Mouse (Mus musculus) Patski (cell line): Measurements from ENCODE around the gene Zc3h15. TPM values are rescaled to one million over a fixed set of nuclear protein-coding genes. Genes with fewer than 3 reads are reported as not detected.

Experiments used
- ATAC-seq: fragments of 100-300 bp; one replicate; pipeline ENCODE4 v1.8.0; 2021
- CTCF ChIA-PET: fragments of 350-600 bp; sonication (Branson Sonifier 250); formaldehyde crosslinking; loops from one replicate; lab custom pipeline; 2022; ENCODE audit warnings: inconsistent platforms; lab: Charles Lee
- POLR2A ChIA-PET: fragments of 350-600 bp; sonication (Branson Sonifier 250); formaldehyde crosslinking; loops from one replicate; lab custom pipeline; 2022; ENCODE audit warnings: antibody characterized with exemption, inconsistent platforms; lab: Charles Lee
- DNase-seq: peaks from one replicate; pipeline ENCODE4 v3.0.0-alpha.2; 2011; ENCODE audit warnings: low read depth, low spot score
- H3K27me3 ChIP-seq: fragments of 371-371 bp; one replicate; pipeline ENCODE4 v1.5.1; 2021
- CTCF ChIP-seq: fragments of 100-300 bp; IDR thresholded peaks from one replicate; pipeline ENCODE4 v1.5.1; 2021
- in situ Hi-C: fragments of 300-500 bp; cut with MboI; formaldehyde crosslinking; loops from 3 replicates; pipeline ENCODE4 v1.11.1; 2018; ENCODE audit warnings: low pct_unique_long_range_greater_than_20kb, mixed read lengths
- polyA plus RNA-seq: library from polyadenylated mRNA; unstranded; gene quantifications from one replicate; pipeline ENCODE4 v1.2.3, GENCODE M21; 2021

Gene Zc3h15
- polyA plus RNA-seq, 1 experiment from 2014 or later = 85.5 TPM

GRCm38 (mm10) chr2:83673067-83673466 is 28.8 kb downstream of the Zc3h15 start:
- H3K27me3 ChIP-seq = no peaks in the 10 kb centered on the region
- DNase-seq (no peak), ATAC-seq (no peak)
- ChIA-PET CTCF (interaction anchor here (0.8 to 2.5 kb wide), 5 partner anchors 9 to 98 kb away, joined by 3 to 16 read pairs (median 4); no protein-coding TSS in a partner anchor), POLR2A (no interaction called here)
- in situ Hi-C loops = no loop called here
- no peak for TF ChIP-seq CTCF

- CTCF ChIA-PET = interaction anchor here (1.1 to 2.5 kb wide), 2 partner anchors 9 to 97 kb away, joined by 6 to 16 read pairs; no protein-coding TSS in a partner anchor
- POLR2A ChIA-PET = no interaction called here
- ATAC-seq (no peak), DNase-seq (no peak)
- no peak for TF ChIP-seq CTCF
- no peaks in the 10 kb centered on the region for H3K27me3 ChIP-seq
- in situ Hi-C loops = no loop called here
Measured at GRCm38 (mm10) chr2:83673843-83674242, 29.6 kb downstream of the Zc3h15 start.

- TF ChIP-seq CTCF = no peak
- in situ Hi-C loops = no loop called here
- ATAC-seq (no peak), DNase-seq (no peak)
- no peaks in the 10 kb centered on the region for H3K27me3 ChIP-seq
- ChIA-PET POLR2A (no interaction called here), CTCF (interaction anchor here (1.1 kb wide), 1 partner anchor 97 kb away, joined by 6 read pairs; no protein-coding TSS in a partner anchor)
Measured at GRCm38 (mm10) chr2:83674421-83674820, 30.2 kb downstream of the Zc3h15 start.

- TF ChIP-seq CTCF = no peak
- in situ Hi-C loops = no loop called here
- DNase-seq (no peak), ATAC-seq (no peak)
- ChIA-PET CTCF (no interaction called here), POLR2A (no interaction called here)
- no peaks in the 10 kb centered on the region for H3K27me3 ChIP-seq
Measured at GRCm38 (mm10) chr2:83674896-83675295, 30.7 kb downstream of the Zc3h15 start.

GRCm38 (mm10) chr2:83675681-83676080 is 31.4 kb downstream of the Zc3h15 start:
- H3K27me3 ChIP-seq = no peaks in the 10 kb centered on the region
- DNase-seq (no peak), ATAC-seq (peak; percentile 45)
- ChIA-PET POLR2A (no interaction called here), CTCF (interaction anchor here (1.1 to 1.8 kb wide), 2 partner anchors 31 to 96 kb away, joined by 3 to 5 read pairs; no protein-coding TSS in a partner anchor)
- no peak for TF ChIP-seq CTCF
- in situ Hi-C loops = no loop called here

GRCm38 (mm10) chr2:83676226-83676870 is 32.1 kb downstream of the Zc3h15 start:
- ATAC-seq = peak; percentile 96
- CTCF ChIA-PET = interaction anchor here (1.1 to 1.8 kb wide), 3 partner anchors 11 to 95 kb away, joined by 3 to 5 read pairs (median 3); no protein-coding TSS in a partner anchor
- POLR2A ChIA-PET = no interaction called here
- no peaks in the 10 kb centered on the region for H3K27me3 ChIP-seq
- in situ Hi-C loops = no loop called here
- no peak for TF ChIP-seq CTCF
- peak; percentile 54 for DNase-seq

GRCm38 (mm10) chr2:83681332-83681731 is 37.1 kb downstream of the Zc3h15 start:
- in situ Hi-C loops = no loop called here
- H3K27me3 ChIP-seq = no peaks in the 10 kb centered on the region
- no peak for DNase-seq
- ChIA-PET POLR2A (interaction anchor here (1.1 kb wide), 1 partner anchor 32 kb away, joined by 3 read pairs; no protein-coding TSS in a partner anchor), CTCF (interaction anchor here (0.6 to 3.8 kb wide), 8 partner anchors 9 to 82 kb away, joined by 3 to 16 read pairs (median 5); no protein-coding TSS in a partner anchor)
- no peak for ATAC-seq
- no peak for TF ChIP-seq CTCF

GRCm38 (mm10) chr2:83681785-83682184 is 37.5 kb downstream of the Zc3h15 start:
- no peak for TF ChIP-seq CTCF
- ChIA-PET CTCF (interaction anchor here (0.8 to 3.8 kb wide), 8 partner anchors 9 to 87 kb away, joined by 3 to 16 read pairs (median 5); no protein-coding TSS in a partner anchor), POLR2A (interaction anchor here (0.6 to 1.1 kb wide), 2 partner anchors 33 to 46 kb away, joined by 3 to 5 read pairs; no protein-coding TSS in a partner anchor)
- no peak for ATAC-seq
- no peaks in the 10 kb centered on the region for H3K27me3 ChIP-seq
- in situ Hi-C loops = no loop called here
- DNase-seq = no peak

- in situ Hi-C loops = no loop called here
- TF ChIP-seq CTCF = no peak
- H3K27me3 ChIP-seq = no peaks in the 10 kb centered on the region
- ChIA-PET POLR2A (interaction anchor here (0.6 to 1.1 kb wide), 3 partner anchors 10 to 45 kb away, joined by 3 to 5 read pairs (median 4); no protein-coding TSS in a partner anchor), CTCF (interaction anchor here (0.8 to 3.8 kb wide), 8 partner anchors 9 to 87 kb away, joined by 3 to 16 read pairs (median 5); no protein-coding TSS in a partner anchor)
- peak; percentile 98 for ATAC-seq
- peak; percentile 91 for DNase-seq
Measured at GRCm38 (mm10) chr2:83682282-83682681, 38.0 kb downstream of the Zc3h15 start.

GRCm38 (mm10) chr2:83683731-83684519 is 39.7 kb downstream of the Zc3h15 start:
- ChIA-PET CTCF (interaction anchor here (0.8 to 3.8 kb wide), 4 partner anchors 9 to 22 kb away, joined by 3 to 16 read pairs (median 4); no protein-coding TSS in a partner anchor), POLR2A (interaction anchor here (1.1 kb wide), 1 partner anchor 26 kb away, joined by 4 read pairs; no protein-coding TSS in a partner anchor)

More at GRCm38 (mm10) chr2:83683731-83684519, 39.7 kb downstream of the Zc3h15 start:
- H3K27me3 ChIP-seq = no peaks in the 10 kb centered on the region
- in situ Hi-C loops = no loop called here
- no peak for ATAC-seq
- no peak for DNase-seq
- TF ChIP-seq CTCF = no peak
